Mouse (Mus musculus) CD4-positive helper T cell, adult 2 months (primary cell): ENCODE results near the gene Mbd4.
A peak's percentile ranks its signal among the peaks of the same experiment; 100 is the strongest.
"Not testable (repeated sequence)": the region's sequence is repeated elsewhere in the genome, so short reads cannot be mapped to it uniquely, and the experiment has no call there.

Source experiments
- DNase-seq: peaks from one replicate; pipeline ENCODE4 v3.0.0-alpha.2; 2012; ENCODE audit warnings: low read depth, missing footprints, low spot score

Gene Mbd4

DNA sequence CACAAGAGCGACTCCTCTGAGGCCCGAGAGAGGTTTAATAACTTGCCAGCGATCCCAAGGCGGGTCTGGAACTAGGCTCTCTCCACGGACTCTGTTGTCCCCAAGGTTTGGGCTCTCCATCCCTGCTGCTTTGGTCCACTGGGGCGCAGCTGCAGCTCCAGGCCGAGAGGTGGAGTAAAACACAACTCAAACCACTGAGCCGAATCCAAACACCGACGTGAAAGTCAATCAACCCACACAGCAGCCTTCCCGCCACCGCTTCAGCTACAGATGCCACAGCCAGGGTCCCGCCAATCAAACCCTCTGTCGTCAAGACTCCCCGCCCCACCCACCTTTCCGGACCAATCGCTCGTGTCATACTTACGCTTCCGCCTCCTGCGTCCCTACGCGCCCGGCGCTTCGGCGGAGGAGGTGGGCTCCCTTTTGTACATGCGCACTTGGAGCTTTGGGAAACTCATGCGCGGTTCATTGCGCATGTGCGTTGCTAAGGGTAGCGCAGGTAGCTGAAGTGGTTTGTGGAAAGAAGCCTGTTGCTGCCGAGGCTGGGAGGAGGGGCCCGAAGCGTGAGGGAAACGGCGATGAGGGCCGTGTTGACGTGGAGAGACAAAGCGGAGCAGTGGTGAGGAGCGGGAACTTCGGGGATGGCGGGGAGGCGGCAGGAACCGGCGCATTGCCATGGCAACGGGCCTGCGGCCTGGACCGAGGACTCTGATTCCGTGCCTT lies at the start of gene Mbd4, which contains the start of gene Ift122:
Mbd4 (minus strand) TSS at position 281 of the 723 bp plus-strand sequence.
Ift122 (plus strand) TSS at position 380 of the 723 bp plus-strand sequence.
- peak; percentile 100 for DNase-seq

DNA sequence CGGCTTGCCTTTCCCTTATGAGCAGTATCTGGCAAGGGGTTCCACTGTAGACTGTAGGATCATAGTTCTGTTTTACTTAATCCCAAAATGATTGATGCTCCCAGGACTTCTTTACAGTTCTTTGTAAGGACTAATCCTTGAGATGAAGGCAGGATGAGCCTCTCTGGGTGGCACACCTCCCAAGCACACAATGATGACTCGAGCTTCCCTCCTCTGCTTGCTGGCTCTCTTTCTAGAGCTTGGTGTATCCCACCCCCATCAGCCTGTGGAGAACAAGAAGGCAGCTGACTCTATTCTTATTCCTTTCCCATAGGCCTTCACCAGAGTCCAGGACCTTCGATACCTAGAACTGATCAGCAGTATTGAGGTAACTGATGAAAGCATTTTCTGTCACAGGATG lies 49.4 kb upstream of the Mbd4 start:
- DNase-seq = no peak

DNA sequence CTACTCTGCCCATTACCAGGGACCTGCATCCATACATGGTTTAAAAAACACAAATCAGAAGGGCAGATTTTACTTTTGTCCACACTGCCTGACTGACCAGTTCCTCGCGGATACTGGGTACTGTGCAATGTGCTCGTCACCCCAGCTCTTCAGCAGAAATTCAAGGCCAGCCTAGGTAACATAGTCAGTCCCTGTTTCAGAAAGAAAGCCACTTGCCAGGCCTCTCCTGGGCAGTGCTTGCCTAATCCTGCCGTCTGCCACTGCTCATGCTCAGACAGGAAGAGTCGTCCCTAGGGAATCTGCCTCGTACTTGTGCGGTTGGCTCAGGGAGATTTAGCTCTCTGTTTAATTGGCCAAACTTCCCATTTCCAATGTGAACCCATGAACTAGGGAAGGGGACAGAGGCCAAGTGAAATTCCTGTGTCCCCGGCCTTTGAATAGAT lies 48.3 kb upstream of the Mbd4 start:
- DNase-seq = no peak

DNA sequence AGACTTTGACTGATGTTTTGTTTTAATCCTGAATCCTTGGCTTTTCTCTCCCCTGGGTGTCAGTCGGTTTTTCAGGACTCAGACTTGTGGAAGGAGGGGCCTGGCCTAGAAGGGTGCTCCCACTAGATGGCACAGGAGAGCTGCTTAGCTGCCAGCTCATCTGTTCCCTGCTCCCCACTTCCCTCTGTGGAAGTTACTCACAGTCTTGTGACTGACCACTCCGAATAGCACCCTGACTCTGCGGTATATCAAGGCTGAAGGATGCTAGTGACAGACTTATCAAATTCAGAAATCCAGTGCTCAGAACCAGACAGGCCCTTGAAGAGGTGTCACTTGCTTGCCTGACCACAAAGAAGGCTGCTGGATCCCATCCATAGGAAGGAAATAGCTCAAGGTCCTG lies 47.9 kb upstream of the Mbd4 start:
- no peak for DNase-seq

- no peak for DNase-seq
These were observed 44.9 kb upstream of the Mbd4 start for GRCm38 (mm10) chr6:115897926-115898520.

DNA sequence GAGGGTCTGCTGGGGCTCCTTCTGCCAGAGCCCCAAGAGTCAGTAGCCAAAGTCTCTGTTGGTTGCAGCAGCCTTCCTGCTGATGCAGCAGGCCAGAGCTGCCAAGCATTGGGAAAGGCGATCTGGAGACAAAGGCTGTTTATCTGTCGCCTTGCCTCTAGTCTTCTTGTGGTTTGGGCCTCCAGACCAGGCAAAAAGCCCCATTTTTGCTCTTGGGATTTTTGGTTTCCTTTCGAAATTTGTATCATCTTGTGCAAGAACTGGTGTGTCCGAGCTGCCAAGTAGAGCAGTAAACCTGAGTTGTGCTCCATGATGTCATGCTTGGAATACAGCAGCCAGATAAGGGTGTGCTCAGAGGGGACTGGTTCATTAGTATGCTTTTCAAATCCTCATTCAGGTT lies 43.9 kb upstream of the Mbd4 start:
- no peak for DNase-seq

DNA sequence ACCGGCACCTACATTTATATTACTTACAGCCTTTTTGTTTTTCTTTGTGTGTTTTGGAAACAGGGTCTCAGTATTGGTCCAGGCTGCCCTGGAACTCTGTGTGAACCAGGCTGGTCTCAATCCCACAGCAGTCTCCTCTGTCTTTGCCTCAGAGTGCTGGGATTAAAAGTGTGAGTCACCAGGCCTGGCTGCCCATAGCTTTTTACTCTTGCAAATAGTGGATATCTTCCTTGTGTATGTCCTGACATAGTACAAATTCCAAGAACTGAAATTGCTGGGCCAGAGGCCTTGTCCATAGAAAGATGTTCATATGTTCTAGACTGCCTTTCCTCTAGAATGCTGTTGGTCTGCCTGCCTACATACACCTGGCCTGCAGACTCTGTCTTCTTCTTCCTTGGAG lies 43.2 kb upstream of the Mbd4 start:
- no peak for DNase-seq

- DNase-seq = no peak
These were observed 39.2 kb upstream of the Mbd4 start for GRCm38 (mm10) chr6:115892363-115892762.

DNA sequence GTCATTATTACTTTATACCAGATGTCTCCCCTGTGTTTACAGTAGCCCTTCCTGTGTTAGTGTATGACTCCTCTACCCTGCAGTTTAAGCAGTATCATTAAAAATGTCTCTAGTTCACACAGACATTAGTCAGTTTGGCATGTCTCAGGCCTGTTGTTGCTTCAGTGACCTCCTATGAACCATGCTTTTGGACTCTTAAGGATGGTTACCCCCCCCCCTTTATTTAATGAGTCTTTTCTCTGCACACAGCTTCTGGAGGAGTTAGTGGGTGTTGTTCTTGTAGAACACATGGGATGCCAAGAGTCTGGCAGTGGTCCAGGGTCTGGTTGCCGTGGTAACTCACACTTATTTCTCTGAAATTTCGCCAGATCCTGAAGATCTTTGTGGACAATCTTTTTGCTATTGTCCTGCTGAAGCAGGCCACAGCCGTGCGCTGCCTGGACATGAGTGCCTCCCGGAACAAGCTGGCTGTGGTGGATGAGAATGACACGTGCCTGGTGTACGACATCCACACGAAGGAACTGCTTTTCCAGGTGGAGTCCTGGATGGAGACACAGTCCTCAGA lies 38.4 kb upstream of the Mbd4 start:
- DNase-seq = no peak

- DNase-seq = no peak
These were observed 37.9 kb upstream of the Mbd4 start for GRCm38 (mm10) chr6:115891061-115891460.

DNA sequence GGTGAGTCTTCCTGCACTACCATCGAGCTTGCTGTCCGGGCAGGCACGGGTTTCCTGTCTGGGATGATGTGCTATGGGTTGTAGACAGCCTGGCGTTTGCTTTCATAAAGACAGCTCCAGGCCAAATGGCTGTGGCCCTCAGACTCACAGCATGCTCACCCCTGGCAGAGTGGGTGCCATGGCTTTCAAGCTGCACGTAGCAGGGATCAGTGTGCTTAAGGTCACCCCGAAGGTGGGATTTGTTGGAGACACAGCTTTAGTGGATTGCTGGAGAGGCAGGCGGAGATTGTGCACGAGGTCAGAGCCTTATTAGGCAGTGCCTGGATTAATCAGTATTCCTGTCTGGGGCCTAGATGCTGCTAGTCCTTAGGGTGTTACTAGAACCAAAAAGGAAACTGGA lies 37.4 kb upstream of the Mbd4 start:
- no peak for DNase-seq

- no peak for DNase-seq
These were observed 35.1 kb upstream of the Mbd4 start for GRCm38 (mm10) chr6:115888296-115888695.

DNA sequence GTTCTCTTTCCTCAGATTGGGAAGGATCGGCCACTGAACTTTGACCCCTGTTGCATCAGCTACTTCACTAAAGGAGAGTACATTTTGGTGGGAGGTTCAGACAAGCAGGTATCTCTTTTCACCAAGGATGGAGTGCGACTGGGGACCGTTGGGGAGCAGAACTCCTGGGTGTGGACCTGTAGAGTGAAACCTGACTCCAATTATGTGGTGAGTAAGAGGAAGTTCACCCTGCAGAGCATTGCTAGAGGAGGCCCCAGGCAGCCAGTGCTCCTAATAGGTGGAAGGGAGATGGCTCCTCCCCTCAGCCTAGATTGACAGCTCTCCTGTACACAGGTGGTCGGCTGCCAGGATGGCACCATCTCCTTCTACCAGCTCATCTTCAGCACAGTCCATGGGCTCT lies 33.7 kb upstream of the Mbd4 start:
- DNase-seq = no peak

DNA sequence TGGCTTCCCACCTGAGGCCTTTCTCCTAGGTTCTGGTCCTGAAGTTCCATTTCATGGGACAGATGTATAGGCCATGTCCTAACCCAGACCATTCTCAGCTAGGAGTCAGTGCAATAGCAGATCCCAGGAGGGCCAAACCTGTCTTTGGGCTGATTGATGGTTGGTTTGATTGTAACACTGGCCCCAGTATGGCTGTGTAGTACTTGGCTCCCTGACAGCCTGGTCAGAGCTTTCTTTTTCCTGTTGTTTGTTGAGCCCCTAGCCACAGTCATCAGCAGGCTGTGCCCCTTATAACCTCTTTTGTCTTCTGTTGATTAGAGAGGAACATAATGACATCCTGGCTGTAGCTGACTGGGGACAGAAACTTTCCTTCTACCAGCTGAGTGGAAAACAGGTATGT lies 30.8 kb upstream of the Mbd4 start:
- no peak for DNase-seq

GRCm38 (mm10) chr6:115880751-115881150 lies 27.6 kb upstream of the Mbd4 start:
- DNase-seq = no peak

DNA sequence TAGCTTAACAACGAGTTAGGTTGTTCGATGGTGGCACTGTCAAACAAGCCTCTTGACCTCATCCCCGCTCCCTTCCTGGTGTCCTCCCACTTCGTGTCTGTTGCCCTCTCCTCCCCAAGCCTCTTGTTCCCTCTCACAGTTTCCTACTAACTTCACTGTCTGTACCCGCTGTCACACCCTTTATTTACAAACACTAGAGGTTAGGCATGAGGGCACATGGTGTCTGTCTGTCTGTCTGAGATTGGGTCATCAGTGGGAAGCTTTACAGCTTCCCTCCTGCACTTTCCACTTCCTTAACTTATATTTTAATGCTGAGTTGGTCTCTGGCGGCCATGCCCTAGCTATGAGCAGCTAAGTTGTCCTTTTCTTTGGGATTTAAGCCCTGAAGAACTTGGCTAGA lies 26.6 kb upstream of the Mbd4 start:
- DNase-seq = no peak

- DNase-seq = no peak
These were observed 25.5 kb upstream of the Mbd4 start for GRCm38 (mm10) chr6:115878694-115879093.

DNA sequence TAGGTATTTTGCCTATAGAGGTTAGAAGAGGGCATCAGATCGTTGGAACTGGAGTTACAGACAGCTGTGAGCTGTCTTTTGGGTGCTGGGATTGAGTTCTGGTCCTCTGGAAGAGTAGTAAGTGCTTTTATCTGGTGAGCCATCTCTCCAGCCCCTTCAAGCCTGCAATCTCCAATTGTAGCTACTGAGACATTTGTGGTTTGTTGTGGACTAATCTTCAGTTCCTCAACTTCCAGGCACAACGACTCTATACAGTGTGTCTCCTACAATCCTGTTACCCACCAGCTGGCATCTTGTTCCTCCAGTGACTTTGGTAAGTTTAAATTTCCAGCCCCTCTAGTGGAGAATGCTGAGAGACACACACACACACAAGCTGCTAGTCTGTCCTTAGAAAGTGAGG lies 24.1 kb upstream of the Mbd4 start:
- no peak for DNase-seq

GRCm38 (mm10) chr6:115871318-115871717 lies 18.1 kb upstream of the Mbd4 start:
- DNase-seq = not testable (repeated sequence)

DNA sequence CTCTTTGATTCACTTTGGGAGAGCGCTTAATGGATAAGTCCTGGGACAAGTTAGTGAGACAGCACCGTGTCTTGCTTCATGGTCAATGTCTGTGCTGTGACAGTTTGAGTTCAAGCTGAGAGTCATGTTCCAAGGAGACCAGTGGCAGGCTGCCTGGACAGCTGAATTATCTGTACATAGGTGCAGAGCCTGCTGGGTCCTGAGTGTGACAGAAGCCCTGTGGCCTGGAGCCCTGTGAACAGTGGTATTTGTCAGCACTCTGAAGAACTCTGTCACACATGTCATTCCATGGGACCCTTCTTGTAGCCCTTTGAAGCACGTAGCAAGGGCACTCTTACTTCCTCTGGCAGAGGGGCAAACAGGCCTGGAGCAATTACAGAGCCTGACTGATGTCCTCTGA lies 14.0 kb upstream of the Mbd4 start:
- not testable (repeated sequence) for DNase-seq

- no peak for DNase-seq
These were observed 12.1 kb upstream of the Mbd4 start for GRCm38 (mm10) chr6:115865246-115865645.

DNA sequence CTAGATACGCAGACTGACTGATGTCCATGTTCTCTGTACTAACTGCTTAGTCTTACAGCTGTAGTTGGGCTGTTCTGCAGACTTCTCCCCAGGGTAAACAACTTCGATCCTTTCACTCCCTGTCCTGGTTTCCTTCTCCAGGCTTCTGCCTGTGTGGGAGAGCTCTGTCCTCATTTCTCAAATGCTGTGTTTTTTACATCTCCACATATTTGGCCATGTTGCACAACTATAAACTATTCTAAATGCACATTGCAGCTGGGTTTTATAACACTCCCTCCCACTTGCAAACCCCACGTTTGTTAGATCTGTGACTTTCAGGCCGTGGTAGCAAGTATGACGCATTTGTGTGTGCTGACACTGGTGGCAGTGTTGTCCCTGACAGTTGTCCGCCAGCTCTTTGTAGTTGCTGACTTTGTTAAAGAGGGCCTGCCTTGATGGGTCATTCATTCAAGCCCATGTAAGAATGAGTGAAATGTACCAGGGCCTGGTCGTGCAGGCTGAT lies 10.2 kb upstream of the Mbd4 start:
- no peak for DNase-seq

DNA sequence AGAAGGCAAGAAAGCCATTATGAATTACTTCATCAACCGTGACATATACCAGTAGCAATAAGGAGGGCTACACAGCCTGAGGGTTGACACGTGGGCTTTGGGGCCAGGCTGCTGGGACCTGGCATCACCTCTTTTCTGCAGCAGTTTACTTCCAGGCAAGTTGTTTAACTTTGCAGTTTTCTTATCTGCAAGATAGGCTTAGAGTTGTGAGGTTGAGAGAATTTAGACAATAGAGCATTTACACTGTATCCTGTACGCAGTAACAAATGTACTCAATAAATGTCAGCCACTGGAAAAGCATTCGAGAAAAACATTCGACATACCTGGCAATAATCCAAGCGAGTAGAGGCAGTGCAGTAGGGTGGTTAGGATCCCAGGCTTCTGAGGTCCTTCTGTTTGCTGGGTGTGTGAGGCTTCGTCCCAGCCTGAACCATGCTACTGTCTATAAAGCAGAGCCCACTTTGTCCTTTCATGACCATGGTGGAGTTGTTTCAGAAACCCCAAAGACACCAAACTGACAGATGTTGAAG lies 6.9 kb upstream of the Mbd4 start:
- DNase-seq = no peak
